Mouse (Mus musculus): ENCODE measurements around the gene Nphs1. TPM values are rescaled to one million over a fixed set of nuclear protein-coding genes. Genes with fewer than 3 reads are reported as not detected.
"Not testable (repeated sequence)": the region's sequence is repeated elsewhere in the genome, so short reads cannot be mapped to it uniquely, and the experiment has no call there.

The Nphs1 gene
- polyA plus RNA-seq, 1 experiment from 2014 or later: 0.35 TPM

DNA sequence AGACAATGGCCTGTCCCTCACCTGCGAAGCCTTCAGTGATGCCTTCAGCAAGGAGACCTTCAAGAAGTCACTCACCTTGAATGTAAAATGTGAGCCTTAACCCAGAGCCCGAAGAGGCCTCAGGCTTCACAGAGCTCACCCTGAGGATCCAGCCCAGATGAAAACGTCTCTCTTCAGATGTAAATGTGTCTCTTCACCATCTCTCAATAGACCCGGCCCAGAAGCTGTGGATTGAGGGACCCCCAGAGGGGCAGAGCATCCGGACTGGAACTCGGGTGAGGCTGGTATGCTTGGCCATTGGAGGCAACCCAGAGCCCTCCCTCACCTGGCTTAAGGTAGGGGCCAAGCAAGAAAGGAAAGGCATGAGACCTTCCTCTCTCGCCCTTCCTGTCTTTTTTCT, 5.5 kb downstream of the Nphs1 start:
- peaks cover 93% of the 10 kb centered on the region for H3K27me3 ChIP-seq (replicated peaks; ENCODE audit: control insufficient read depth, insufficient read depth, low read length)
- 35% methylated on average over 7 of the region's 7 CpGs for WGBS
- H3K36me3 ChIP-seq (ENCODE audit: control insufficient read depth, insufficient read depth, low read length): no peaks in the 10 kb centered on the region
- H3K4me3 ChIP-seq (ENCODE audit: low read depth, low read length): no peak overlapping the region
- H3K9me3 ChIP-seq (ENCODE audit: control insufficient read depth, low read length): no peaks in the 10 kb centered on the region
- no peak overlapping the region for H3K9ac ChIP-seq (ENCODE audit: low read depth, low read length)
- ATAC-seq (ENCODE audit: low read depth): no peak
- H3K4me1 ChIP-seq (ENCODE audit: control insufficient read depth, insufficient read depth, low read length): no peaks in the 10 kb centered on the region
- no peak overlapping the region for H3K27ac ChIP-seq (replicated peaks; ENCODE audit: low read depth, low read length)
- no peak overlapping the region for H3K4me2 ChIP-seq (ENCODE audit: low read depth, low read length)
- no peak for DNase-seq (ENCODE audit: low spot score)

DNA sequence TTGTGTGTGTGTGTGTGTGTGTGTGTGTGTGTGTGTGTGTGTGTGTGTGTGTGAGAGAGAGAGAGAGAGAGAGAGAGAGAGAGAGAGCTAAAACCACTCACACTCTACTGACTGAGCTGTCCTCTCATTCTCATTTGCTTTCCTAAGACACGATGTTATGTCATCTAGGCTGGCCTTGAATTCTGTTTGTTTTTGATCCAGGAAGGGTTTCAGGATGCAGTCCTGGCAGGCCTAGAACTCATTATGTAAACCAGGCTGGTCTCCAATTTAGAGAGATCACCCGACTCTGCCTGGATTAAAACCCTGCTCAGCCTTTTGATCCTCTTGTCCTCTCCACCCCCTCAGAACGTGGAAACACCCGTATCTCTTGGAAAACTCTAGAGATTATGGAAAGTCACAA, 5.9 kb downstream of the Nphs1 start:
- no peak overlapping the region for H3K4me2 ChIP-seq (ENCODE audit: low read depth, low read length)
- no peaks in the 10 kb centered on the region for H3K9me3 ChIP-seq (ENCODE audit: control insufficient read depth, low read length)
- peaks cover 88% of the 10 kb centered on the region for H3K27me3 ChIP-seq (replicated peaks; ENCODE audit: control insufficient read depth, insufficient read depth, low read length)
- ATAC-seq (ENCODE audit: low read depth) (no peak), DNase-seq (ENCODE audit: low spot score) (no peak)
- H3K9ac ChIP-seq (ENCODE audit: low read depth, low read length): no peak overlapping the region
- no peak overlapping the region for H3K27ac ChIP-seq (replicated peaks; ENCODE audit: low read depth, low read length)
- 21% methylated on average over 4 of the region's 4 CpGs for WGBS
- H3K36me3 ChIP-seq (ENCODE audit: control insufficient read depth, insufficient read depth, low read length): no peaks in the 10 kb centered on the region
- H3K4me3 ChIP-seq (ENCODE audit: low read depth, low read length): no peak overlapping the region
- no peaks in the 10 kb centered on the region for H3K4me1 ChIP-seq (ENCODE audit: control insufficient read depth, insufficient read depth, low read length)

DNA sequence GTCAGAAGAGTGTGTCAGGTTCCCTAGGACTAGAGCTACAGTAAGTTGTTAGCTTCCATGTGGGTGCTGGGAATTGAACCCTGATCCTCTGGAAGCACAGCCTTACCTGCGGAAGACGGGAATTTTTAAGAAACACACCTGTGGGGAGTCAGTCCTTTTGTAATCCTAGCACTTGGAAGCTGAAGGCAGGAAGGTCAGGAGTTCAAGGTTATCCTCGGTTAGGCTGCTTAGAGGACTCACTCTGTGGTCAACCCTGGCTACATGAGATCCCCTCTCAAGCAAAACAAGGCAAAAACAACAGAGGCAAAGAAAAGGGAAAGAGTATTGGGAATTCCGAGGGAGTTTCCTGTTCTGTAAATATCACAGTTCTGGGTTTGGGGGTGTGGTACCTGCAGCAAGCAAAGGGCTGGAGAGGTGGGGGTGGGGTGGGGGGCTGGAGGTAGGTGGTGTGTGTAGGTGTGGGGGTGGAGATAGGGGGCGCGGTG, 6.7 kb downstream of the Nphs1 start:
- Histone ChIP-seq H3K9ac (ENCODE audit: low read depth, low read length) (no peak overlapping the region), H3K27ac (replicated peaks; ENCODE audit: low read depth, low read length) (no peak overlapping the region), H3K9me3 (ENCODE audit: control insufficient read depth, low read length) (no peaks in the 10 kb centered on the region), H3K4me3 (ENCODE audit: low read depth, low read length) (no peak overlapping the region), H3K4me1 (ENCODE audit: control insufficient read depth, insufficient read depth, low read length) (no peaks in the 10 kb centered on the region), H3K4me2 (ENCODE audit: low read depth, low read length) (no peak overlapping the region), H3K36me3 (ENCODE audit: control insufficient read depth, insufficient read depth, low read length) (no peaks in the 10 kb centered on the region), H3K27me3 (replicated peaks; ENCODE audit: control insufficient read depth, insufficient read depth, low read length) (peaks cover 80% of the 10 kb centered on the region)
- 9% methylated on average over 6 of the region's 6 CpGs for WGBS
- no peak for DNase-seq (ENCODE audit: low spot score)
- no peak for ATAC-seq (ENCODE audit: low read depth)

DNA sequence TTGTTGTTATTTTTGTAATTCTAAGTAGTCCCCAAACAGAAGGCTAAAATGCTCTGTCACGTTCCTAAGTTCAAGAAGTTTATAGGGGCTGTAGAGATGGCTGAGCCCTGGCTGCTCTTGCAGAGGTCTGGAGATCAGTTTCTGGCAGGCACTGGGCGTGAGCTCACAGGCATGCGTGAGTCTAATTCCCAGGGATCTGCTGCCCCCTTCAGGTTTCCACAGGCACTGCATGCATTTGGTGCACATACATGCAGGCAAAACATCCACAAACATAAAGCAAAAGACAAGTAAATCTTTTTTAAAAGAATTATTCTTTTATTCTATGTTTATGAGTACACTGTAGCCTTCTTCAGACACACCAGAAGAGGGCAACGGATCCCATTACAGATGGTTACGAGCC, 14.3 kb downstream of the Nphs1 start:
- no peak for DNase-seq (ENCODE audit: low spot score)
- 49% methylated on average over 5 of the region's 5 CpGs for WGBS
- no peak for ATAC-seq (ENCODE audit: low read depth)
- peaks cover 7% of the 10 kb centered on the region for H3K27me3 ChIP-seq (replicated peaks; ENCODE audit: control insufficient read depth, insufficient read depth, low read length)
- H3K4me2 ChIP-seq (ENCODE audit: low read depth, low read length): no peak overlapping the region
- no peak overlapping the region for H3K9ac ChIP-seq (ENCODE audit: low read depth, low read length)
- H3K27ac ChIP-seq (replicated peaks; ENCODE audit: low read depth, low read length): no peak overlapping the region
- no peaks in the 10 kb centered on the region for H3K36me3 ChIP-seq (ENCODE audit: control insufficient read depth, insufficient read depth, low read length)
- H3K4me1 ChIP-seq (ENCODE audit: control insufficient read depth, insufficient read depth, low read length): no peaks in the 10 kb centered on the region
- no peak overlapping the region for H3K4me3 ChIP-seq (ENCODE audit: low read depth, low read length)
- H3K9me3 ChIP-seq (ENCODE audit: control insufficient read depth, low read length): 0 out of 2 replicates have a peak, but pooled peaks cover 5% of the 10 kb centered on the region

DNA sequence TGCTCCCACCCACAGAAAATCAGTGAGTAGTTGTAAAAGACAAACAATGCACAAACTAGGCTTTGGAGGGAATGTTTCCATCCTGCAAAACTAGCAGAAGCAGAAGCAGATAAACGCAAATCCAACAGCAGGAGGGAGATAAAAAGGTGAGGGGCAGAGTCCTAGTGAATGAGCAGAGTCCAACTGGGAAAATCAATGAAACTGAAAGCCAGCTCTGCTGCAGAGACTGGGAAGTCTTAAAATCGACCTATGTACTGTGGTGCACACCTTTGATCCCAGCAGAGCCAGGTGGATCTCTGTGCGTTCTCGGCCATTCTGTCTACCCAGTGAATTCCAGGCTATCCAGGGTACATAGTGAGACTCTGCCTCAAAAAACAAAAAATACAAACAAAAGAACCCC, 16.9 kb downstream of the Nphs1 start:
- H3K4me2 ChIP-seq (ENCODE audit: low read depth, low read length): no peak overlapping the region
- no peak for ATAC-seq (ENCODE audit: low read depth)

DNA sequence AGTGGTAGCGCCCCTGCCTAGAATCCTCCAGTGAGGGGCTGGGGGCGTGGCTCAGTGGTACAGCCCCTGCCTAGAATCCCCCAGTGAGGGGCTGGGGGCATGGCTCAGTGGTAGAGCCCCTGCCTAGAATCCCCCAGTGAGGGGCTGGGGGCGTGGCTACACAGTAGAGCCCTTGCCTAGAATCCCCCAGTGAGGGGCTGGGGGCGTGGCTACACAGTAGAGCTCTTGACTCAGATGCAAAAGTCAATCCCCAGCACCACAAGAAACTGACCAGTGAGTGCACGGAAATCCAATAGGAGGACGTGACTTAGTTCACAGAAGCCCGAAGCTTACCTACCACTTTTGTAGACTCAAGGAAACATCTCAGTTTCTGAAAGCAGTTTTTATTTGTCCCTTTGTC, 18.0 kb downstream of the Nphs1 start:
- H3K27me3 ChIP-seq (replicated peaks; ENCODE audit: control insufficient read depth, insufficient read depth, low read length); H3K36me3 ChIP-seq (ENCODE audit: control insufficient read depth, insufficient read depth, low read length); H3K9me3 ChIP-seq (ENCODE audit: control insufficient read depth, low read length); H3K9ac ChIP-seq (ENCODE audit: low read depth, low read length); H3K27ac ChIP-seq (replicated peaks; ENCODE audit: low read depth, low read length); H3K4me2 ChIP-seq (ENCODE audit: low read depth, low read length); DNase-seq (ENCODE audit: low spot score); H3K4me1 ChIP-seq (ENCODE audit: control insufficient read depth, insufficient read depth, low read length); ATAC-seq (ENCODE audit: low read depth); H3K4me3 ChIP-seq (ENCODE audit: low read depth, low read length): not testable (repeated sequence)
- 94% methylated on average over 7 of the region's 7 CpGs for WGBS

More for the DNA sequence above, 16.9 kb downstream of the Nphs1 start:
- H3K9ac ChIP-seq (ENCODE audit: low read depth, low read length): no peak overlapping the region
- DNase-seq (ENCODE audit: low spot score): no peak
- H3K9me3 ChIP-seq (ENCODE audit: control insufficient read depth, low read length): 0 out of 2 replicates have a peak, but pooled peaks cover 5% of the 10 kb centered on the region
- no peaks in the 10 kb centered on the region for H3K36me3 ChIP-seq (ENCODE audit: control insufficient read depth, insufficient read depth, low read length)
- no peak overlapping the region for H3K27ac ChIP-seq (replicated peaks; ENCODE audit: low read depth, low read length)
- no peaks in the 10 kb centered on the region for H3K4me1 ChIP-seq (ENCODE audit: control insufficient read depth, insufficient read depth, low read length)
- 71% methylated on average over 4 of the region's 4 CpGs for WGBS
- 0 out of 2 replicates have a peak, but pooled peaks cover 3% of the 10 kb centered on the region for H3K27me3 ChIP-seq (replicated peaks; ENCODE audit: control insufficient read depth, insufficient read depth, low read length)
- H3K4me3 ChIP-seq (ENCODE audit: low read depth, low read length): no peak overlapping the region

DNA sequence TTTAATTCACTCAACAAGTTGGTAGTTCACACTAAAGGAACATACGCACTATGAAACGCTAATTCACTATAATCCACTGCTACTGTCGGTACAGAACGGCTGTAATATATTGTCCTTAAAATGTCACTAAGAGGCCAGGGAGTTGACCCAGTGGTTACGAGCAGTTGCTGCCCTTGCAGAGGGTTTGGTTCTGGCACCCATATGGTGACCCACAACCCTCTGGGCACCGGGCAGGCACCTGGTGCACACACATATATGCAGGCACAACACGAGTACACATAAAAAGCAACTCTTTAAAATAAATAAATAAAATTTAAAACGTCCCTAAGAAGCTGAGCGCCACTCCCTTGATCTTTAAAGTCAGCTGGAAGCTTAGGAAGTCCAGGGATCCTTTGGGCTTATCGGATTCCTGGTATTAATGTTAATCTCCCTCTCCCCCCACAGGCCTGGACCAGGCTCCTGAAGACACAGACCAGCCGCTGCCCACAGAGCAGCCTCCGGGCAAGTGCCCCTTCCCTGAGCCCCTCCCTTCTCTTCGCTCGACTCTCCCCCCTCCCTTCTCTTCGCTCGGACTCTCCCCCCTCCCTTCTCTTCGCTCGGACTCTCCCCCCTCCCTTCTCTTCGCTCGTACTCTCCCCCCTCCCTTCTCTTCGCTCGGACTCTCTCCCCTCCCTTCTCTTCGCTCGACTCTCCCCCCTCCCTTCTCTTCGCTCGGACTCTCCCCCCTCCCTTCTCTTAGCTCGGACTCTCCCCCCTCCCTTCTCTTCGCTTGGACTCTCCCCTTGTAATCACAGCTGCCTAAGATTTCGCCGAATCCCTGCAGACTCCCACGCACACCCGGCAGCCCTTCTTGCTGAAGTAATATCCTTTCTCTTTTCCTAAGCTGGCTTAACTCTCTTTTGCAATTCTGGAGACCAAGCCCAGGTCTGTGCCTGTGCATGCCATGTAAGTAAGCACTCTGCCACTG, 19.6 kb downstream of the Nphs1 start:
- Histone ChIP-seq H3K4me2 (ENCODE audit: low read depth, low read length) (peak overlapping the region; percentile 54), H3K27ac (replicated peaks; ENCODE audit: low read depth, low read length) (no peak overlapping the region), H3K27me3 (replicated peaks; ENCODE audit: control insufficient read depth, insufficient read depth, low read length) (0 out of 2 replicates have a peak, but pooled peaks cover 3% of the 10 kb centered on the region), H3K4me3 (ENCODE audit: low read depth, low read length) (peak overlapping the region; percentile 24), H3K9ac (ENCODE audit: low read depth, low read length) (0 out of 2 replicates have a peak overlapping the region, but pooled peaks have one; percentile 11), H3K36me3 (ENCODE audit: control insufficient read depth, insufficient read depth, low read length) (no peaks in the 10 kb centered on the region), H3K4me1 (ENCODE audit: control insufficient read depth, insufficient read depth, low read length) (no peaks in the 10 kb centered on the region), H3K9me3 (ENCODE audit: control insufficient read depth, low read length) (0 out of 2 replicates have a peak, but pooled peaks cover under 1% of the 10 kb centered on the region)
- no peak for ATAC-seq (ENCODE audit: low read depth)
- WGBS: 7% methylated on average over 32 of the region's 32 CpGs
- peak; percentile 64 for DNase-seq (ENCODE audit: low spot score)

DNA sequence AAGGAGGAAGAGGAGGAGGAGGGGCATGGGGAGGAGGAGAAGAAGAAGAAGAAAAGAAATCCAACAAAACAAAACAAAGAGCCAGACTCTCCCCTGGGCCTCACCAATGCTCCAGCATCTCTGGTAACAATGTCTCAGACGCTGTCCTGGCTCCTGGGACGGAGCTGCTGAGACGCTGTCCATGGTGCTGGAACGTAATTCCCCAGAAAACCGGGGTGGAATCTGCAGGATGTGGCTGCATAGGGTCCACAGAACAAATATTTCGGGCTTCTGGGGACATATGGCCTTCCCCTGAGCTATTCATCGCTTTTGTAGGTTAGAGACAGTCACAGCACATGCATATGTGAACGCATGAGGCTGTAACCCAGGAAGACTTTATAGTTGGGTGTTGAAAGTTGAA, 26.1 kb downstream of the Nphs1 start:
- H3K4me3 ChIP-seq (ENCODE audit: low read depth, low read length): no peak overlapping the region
- no peaks in the 10 kb centered on the region for H3K4me1 ChIP-seq (ENCODE audit: control insufficient read depth, insufficient read depth, low read length)
- no peaks in the 10 kb centered on the region for H3K36me3 ChIP-seq (ENCODE audit: control insufficient read depth, insufficient read depth, low read length)
- peak; percentile 57 for DNase-seq (ENCODE audit: low spot score)
- H3K27me3 ChIP-seq (replicated peaks; ENCODE audit: control insufficient read depth, insufficient read depth, low read length): 0 out of 2 replicates have a peak, but pooled peaks cover 3% of the 10 kb centered on the region
- WGBS: 14% methylated on average over 8 of the region's 8 CpGs
- H3K27ac ChIP-seq (replicated peaks; ENCODE audit: low read depth, low read length): no peak overlapping the region
- H3K9me3 ChIP-seq (ENCODE audit: control insufficient read depth, low read length): no peaks in the 10 kb centered on the region
- no peak overlapping the region for H3K4me2 ChIP-seq (ENCODE audit: low read depth, low read length)
- ATAC-seq (ENCODE audit: low read depth): no peak
- no peak overlapping the region for H3K9ac ChIP-seq (ENCODE audit: low read depth, low read length)
